Mouse (Mus musculus) cerebellum, postnatal 14 days (tissue): ENCODE measurements around the gene Cnpy3.

ENCODE experiments used
- DNase-seq, 2 experiments: peaks; one replicate each; pipeline ENCODE4 v3.0.0; 2021; ENCODE audit warnings: mixed read lengths in 2 of 2

Cnpy3 gene

DNA sequence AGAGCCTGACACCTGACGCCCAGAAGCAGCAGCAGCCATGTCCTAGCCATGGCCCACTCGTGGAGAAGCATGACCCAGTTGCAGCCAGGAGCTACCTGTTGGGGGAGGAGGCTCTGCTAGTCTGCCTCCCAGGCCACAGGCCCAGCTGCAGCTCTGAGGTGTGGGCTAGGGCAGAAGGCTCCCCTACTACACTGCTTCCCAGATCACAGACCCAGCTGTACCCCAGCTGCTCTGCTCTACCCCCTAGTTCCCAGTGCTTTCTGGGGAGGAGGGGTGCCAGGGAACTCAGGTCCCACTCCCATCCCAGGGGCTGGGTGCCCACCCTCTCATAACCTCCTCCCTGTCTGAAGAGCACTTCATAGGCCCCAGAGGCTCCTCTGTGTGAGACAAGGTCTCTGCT is 11.5 kb upstream of the Cnpy3 start, which contains the start of gene Ptcra:
Gene Ptcra, minus strand, starts transcription at position 169 of the 400 bp plus-strand sequence.
- no peak for DNase-seq

DNA sequence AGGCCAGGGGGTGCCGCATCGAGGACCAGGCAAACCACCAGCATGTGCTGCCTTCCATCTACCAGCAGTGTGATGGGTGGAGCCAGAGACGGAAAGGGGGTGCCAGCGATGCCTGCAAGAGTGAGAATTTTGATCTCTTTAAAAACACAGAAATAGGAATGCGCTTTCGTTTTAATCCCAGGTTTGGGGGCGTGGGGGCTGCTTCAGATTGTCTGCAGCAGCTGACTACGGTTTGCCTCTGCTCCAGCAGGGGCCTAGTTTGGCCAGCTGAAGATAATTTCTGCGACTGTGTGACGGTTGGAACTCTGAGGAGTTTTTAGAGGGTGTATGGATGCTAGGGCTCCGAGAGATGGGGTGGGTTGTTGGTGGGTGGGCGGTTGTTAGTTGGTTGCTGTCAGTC is 6.7 kb upstream of the Cnpy3 start:
- DNase-seq, result no peak

DNA sequence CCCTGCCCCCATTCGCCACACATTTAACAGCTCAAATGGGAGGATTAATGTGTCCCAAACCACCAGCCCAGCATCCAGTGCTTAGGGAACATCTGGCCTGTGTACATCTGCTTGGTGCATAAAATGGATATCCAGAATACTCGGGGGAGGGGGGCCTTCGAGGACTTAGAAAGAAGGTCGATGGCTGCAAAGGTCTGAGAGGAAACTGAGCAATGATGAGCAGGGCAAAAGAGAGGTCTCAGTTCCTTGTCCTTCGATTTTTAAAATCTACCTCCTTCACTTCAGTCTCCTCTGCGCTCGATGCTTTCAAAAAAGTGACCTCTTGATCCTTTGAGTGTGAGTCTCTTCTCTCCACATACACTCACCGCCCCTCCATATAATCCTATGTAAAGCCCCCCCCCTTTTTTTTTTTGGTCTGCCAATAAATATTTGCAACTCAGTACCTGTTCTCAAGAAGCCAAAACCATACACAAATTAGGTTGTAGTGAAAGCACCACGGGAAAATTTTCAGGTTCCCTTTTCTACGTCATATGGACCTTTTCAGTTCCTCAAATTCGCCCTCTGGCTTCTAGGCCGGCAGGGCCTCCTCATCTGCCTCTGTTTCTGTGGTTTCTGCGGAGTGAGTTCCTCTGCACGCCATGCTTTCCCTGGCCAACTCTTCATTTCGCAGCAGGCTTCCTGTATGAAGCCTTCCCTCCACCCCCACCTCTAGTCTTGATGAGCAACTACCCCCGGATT is 789 bp downstream of the Cnpy3 start:
- DNase-seq, result no peak

DNA sequence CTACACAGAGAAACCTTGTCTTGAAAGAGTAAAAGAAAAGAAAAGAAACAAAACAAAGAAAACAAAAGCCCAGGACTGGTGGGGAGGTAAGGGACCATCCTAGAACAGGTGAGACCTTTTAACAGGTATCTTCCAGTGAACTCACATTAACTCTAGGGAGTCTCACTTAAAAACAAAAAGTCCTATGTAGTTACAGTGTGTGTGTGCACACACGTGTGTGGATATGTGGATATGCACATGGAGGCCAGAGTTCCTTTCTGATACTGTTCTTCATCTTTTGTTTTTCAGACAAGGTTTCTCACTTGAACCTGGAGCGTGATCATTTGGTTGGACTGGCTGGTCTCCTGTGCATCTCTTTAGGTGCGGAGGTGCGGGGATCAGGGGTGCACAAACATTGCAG is 1.4 kb downstream of the Cnpy3 start:
- no peak for DNase-seq

DNA sequence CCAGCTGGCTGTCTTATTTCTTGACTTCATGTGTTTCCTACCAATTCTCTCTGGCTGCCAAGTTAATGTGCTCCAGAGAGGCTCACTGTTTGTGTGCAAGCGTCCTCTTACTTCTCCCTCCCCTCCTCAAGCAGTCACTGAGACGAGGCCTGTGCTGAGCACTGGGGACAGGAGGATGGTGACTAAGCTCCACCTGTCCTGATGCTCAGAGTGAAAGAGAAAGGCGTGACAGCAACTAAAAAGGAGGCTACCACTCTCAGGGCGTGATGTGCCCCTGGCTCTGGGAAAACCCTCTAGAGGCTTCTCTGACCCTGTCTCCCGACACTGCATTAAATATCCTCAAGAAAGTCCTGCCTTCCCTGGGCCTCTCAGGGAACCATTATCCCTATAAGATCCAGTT is 2.7 kb downstream of the Cnpy3 start:
- DNase-seq, result no peak

DNA sequence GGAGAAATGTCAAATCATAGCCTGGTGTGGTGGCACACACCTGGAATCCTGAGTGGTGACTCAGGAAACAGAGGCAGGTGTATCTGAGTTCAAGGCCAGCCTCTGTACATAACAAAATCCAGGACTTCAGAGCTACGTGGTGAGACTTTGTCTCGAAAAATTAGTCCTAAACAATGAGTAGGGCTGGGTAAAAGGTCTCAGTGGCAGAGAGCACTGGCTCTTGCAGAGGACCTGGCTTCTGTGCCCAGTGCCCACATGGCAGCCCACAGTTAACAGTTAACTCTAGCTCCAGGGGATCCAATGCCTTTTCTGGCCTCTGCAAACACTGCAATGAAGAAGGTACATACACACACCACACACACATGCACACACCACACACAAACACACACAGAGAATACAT is 4.2 kb downstream of the Cnpy3 start:
- no peak for DNase-seq

DNA sequence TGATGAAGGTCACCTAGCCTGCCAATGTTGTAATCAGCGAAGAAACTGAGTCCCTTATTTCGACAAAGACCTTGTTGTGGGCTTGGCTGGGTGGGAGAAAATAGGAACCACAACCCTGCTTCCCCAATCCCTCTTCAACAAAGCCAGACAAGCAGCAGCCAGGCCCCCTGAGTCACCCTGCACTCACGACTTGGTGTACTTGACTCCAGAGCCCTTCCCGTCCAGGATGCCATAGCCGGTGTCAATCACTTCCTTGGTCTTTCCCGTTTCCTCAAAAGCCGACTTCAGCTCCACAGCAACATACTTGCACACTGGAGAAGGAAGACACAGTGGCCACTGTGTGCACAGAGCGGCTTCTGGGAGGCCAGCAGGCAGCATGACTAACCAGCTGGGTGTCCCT is 4.8 kb downstream of the Cnpy3 start:
- no peak for DNase-seq

DNA sequence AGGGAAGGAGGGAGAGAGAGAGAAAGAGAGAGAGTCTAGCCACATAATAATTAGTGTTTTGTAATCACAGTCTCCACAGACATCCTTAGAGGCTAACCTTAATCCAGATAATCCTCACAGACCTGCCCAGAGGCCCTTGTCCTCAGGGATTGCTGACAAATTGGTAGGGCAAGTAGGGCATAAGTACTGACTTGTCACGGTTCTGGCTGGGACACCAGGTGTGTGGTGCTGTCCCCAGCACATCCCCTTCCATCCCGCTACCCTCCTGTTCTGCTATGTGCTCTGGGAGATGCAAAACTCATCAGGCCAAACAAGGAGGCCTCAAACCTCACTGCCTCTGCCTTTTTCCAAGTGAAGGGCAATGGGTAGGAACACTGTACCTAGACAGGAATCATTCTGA is 6.5 kb downstream of the Cnpy3 start:
- DNase-seq, result no peak

DNA sequence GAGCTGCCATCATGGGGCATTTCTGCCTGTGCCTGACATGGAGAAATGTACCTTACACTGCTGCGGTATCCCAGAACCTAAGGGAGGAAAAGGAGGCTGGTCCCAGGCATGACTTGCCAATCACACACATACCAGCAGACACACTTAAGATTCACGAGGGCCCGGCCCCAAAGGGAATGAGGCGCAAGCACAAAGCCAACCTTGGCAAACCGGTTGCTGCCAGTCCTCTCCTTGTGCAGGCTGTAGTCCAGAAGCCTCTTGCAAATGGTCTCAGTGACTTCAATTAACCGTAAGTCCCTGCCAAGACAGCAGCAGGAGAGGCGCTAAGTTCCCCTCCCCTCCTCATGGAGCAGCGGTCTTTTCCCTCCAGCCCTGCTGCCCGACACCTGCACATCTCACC is 9.0 kb downstream of the Cnpy3 start:
- DNase-seq, result no peak

DNA sequence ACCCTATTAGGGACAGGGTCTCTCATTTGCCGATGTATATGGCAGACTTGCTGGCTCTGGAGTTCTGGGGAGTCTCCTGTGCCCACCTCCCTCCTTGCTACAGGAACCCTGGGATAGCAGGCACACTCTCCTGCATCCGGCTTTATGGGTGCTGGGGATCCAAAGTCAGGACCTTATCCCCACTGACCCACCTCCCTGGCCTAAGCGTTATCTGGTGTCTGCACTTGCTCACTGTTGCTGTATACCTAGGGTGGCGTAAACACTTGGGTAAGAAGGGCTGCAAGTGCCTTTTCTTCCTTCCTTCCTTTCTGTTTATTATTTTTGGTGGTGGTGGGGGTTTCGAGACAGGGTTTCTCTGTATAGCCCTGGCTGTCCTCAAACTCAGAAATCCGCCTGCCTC is 10.7 kb downstream of the Cnpy3 start:
- DNase-seq, result no peak

DNA sequence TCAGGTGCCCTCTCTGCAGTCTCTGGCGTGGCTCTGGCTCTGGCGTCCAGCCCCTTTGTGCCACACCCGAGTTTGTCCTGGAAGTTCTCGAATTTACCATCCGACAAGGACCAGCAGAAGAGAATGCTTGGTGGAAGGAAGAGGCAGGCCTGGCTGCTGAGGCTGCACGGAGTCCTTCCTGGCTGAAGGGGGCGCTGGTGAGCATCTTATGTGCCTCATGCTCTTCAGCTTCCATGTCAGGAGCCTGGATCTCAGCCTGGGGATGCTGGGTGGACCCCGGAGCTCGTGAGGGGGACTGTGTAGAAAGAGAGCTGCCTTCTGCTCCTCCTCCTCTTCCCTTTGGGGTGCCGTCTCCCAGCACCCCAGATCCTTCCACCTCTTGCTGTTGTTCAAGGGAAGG is 15.9 kb downstream of the Cnpy3 start:
- DNase-seq, result peak; percentile 31 to 64

DNA sequence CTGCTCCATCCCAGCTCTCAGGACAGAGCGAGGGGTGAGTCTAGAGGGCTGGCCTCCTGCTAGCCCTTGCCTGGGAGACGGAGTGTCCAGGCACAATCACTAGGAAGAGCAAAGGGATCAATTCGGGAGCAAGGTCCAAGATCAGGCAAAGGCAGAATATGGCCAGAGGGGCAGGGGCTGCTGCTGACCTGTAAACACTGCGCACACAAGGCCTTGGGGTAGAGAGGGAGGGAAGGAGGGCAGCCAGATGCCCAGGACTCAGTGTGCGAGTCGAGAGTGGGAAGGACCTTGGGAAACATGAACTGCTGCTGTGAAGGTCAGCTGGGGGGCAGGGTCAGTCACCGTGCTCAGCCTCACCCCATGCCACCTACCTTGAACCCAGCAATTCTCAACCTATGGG is 16.7 kb downstream of the Cnpy3 start:
- DNase-seq, result no peak

DNA sequence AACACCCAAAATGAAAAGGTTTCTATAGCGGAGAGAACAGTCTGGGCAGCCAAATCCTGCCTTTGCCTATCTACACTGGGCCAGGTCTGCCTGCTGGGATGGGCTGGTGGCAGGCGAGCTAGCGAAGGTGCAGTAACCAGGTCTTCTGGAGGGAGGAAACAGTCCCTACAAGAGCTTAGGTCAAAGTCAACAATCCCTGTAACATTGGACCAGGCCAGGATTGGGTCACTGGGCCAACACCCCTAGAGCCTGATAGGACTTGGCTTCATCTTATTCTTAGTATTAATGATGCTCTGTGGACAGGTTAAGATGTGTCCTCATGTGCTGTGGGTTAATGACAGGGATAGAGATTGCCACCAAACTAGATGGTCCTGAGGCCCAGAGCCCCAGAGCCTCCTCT is 18.0 kb downstream of the Cnpy3 start:
- DNase-seq, result no peak

DNA sequence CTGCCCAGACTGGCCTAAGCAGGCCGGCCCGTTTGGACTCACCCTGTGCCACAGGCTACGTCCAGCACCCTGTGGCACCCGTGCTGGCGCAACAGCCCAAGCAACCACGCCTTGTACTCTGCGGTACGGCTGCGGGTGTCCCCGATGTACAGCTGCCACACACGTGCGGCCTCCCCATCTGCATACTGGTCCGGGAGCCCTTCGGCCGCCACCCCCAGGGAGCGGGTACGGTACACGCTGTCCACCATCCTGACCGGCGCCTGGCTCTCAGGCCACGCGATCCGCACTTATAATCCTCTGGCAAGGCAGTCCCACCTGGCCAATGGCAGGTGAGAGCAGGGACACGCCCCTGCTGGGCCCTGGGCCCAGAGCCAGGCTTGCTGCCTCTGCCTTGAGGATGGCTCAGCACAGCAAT is 23.1 kb downstream of the Cnpy3 start, which contains the start of gene Gnmt:
Gene Gnmt, minus strand, starts transcription at position 265 of the 415 bp plus-strand sequence.
- peak; percentile 92 to 93 for DNase-seq

DNA sequence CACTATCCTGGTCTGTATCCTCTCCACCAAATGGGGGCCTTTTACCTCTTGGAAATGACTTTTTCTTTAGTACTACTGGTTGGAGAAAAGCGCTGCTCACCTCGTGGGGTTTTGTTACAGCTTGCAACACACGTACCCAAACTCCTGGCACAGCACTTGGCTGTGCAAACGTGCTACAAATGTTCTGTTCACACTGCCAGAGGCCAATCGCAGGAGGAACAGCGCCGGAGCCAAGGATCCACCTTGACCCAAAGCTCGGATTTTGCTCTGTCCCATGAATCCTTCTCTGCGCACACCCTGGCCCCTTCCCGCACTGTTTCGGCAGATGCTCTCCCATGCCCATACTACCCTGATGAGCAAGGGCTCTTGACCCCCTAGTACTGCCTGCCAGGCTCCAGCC is 23.5 kb downstream of the Cnpy3 start:
- DNase-seq, result no peak

DNA sequence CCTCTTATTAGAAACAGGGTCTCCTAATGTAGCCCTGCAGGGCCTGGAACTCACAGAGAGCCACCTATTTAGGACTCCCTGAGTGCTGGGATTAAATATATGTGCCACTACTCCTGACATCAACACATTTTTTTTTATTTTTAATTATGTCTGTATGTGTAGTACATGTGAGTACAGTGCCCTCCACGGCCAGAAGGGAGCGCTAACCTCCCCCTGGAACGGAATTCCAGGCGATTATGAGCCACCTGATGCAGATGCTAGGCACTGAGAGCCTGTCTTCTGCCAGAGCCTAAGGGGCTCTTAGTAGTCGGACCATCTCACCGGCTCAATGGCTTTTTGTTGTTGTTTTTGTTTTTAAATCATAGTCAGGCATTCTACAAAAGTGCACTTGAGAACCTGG is 24.0 kb downstream of the Cnpy3 start:
- DNase-seq, result peak; percentile 51 to 80

DNA sequence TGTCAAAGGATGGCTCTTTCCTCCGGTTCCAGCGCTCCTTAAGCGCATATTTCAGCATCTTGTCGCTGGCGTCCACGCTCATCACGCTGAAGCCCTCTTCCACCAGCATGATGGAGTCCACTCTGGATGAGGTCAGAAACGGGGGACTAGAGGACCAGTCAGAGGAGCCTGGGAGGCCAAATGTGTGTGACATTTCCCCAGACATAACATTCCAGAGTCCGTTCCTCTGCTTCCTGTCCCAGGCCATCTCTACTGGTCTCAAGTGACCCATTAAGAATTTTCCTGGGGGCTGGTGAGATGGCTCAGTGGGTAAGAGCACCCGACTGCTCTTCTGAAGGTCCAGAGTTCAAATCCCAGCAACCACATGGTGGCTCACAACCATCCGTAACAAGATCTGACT is 24.7 kb downstream of the Cnpy3 start:
- no peak for DNase-seq

DNA sequence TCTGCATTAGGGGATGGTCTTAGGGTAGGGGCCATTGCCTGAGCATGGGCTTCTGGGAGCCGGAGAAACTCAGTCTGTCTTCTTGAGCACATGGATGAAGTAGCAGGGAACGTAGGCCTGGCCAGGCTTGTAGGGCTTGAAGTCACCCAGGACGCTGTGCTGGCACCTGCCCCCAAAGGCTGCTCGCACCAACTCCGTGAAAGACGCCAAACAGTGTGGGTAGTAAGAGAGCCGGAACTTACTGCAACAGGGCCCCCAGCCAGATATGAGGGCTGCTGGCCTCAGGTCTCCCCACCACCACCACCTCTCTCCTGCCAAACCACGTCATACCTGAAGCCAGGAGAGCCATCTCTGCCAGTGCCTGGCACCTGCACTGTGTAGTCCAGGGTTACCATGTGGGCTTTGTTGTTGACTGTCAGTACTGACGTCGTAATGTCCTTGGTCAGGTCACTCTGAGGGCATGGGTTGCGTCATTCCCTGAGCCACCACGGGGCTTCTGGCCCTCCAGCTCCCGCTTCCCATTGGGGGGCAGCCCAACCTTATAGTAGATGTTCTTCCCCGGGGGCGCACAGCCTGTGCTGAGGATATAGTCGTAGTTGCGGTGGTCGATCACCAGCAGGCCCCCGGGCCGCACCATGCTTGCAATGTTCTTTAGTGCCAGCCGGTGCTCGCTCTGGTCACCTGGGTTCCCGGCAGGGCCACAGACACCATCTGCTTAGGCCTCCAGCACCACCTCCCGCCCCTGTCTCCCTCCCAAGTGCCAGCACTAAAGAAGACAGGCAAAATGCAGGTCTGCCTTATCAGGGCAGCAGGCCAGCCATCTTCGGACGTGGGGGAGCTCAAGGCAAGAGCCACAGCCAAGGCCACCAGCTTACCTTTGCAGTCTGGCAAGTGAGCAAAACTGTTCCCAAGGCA is 26.0 kb downstream of the Cnpy3 start:
- peak; percentile 81 to 83 for DNase-seq

DNA sequence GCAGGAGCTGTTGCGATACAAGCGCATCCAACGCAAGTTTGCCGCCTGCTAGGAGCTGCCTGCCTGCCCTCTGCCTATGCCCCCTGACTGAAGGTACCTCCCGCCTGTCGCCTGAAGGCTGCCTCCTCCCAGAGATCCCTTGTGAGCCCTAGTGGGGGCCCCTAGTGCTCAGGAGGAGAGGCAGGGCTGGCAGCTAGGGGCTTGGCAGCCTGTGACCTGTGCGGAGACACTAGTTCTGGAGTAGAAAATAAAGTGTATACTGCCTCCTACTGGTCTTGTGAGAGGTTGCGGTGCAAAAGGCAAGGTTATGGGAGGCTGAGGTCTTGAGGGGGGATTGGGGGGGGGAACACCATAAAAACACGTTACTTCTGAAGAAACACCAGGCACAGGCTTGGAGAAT is 26.7 kb downstream of the Cnpy3 start:
- DNase-seq, result peak; percentile 56 to 74

DNA sequence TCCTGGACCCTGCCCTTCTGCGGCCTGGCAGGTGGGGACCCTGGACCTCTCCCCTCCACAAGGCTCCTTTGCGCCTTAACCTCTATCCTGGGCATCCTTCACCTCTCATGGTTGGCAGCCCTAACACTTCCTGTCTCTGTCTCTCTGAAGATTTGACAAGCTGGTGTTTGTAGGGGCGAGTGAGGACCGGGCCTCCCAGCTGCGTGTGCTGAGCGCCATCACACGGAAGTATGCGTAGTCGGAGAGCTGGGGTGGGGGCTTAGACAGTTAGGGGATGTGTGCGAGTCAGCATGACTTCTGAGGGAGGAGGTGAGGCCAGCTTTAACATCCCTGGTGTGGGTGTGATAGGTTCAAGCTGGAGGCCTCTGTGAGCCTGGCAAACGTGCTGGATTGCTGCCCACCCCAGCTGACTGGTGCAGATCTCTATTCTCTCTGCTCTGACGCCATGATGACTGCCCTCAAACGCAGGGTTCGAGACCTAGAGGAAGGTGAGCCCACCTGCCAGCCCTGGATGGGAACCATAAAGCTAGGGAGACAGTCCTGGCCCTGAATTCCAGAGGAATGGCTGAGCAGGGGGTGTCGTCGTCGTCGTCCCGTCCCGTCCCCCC is 27.4 kb downstream of the Cnpy3 start:
- peak; percentile 42 to 60 for DNase-seq

DNA sequence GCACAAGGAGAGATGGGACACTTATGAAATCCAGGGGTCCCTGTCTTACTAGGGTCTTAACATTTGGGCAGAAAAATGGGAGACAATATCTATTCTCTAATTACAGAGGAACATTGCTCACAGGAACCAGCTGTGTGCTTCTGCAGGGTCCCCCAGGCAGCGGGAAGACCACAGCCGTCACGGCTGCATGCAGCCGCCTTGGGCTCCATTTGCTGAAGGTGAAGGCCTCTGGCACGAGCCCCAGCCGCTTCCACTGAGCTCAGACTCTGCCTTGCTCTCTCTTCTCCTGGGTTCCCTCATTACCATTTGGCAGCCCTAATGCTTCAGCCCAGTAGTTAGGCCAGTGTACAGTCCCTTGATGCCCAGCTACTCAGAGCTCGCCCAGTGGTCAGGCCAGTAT is 30.9 kb downstream of the Cnpy3 start:
- no peak for DNase-seq

DNA sequence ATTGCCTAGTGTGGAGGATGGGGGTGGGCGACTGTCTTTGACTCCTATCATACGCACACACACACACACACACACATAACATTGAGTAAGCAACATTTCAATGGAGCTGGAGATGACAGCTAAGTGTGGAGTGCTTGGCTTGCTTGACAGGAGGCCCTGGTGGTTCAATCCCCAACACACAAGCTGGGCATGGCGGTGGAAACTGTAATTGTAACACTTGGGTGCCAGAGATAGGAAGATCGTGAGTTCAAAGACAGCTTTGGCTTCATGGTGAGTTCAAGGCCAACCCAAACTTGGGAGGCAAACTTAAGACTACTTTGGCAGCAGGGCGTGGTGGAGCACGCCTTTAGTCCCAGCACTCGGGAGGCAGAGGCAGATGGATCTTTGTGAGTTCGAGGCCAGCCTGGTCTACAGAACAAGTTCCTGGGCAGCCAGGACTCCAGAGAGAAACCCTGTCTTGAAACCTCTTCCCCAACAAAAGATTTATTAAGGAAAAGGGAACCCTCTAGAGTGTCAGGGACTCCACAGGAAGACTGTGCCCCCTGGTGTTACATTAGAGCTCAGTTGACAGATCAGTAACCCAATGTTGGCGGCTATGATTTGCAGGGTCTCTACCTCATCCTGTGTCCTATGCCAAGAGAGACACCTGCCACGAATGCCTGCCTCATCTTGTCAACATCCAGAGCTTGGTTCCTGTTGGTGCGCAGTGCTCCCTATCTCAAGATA is 37.1 kb downstream of the Cnpy3 start:
- DNase-seq, result peak; percentile 30 to 51

DNA sequence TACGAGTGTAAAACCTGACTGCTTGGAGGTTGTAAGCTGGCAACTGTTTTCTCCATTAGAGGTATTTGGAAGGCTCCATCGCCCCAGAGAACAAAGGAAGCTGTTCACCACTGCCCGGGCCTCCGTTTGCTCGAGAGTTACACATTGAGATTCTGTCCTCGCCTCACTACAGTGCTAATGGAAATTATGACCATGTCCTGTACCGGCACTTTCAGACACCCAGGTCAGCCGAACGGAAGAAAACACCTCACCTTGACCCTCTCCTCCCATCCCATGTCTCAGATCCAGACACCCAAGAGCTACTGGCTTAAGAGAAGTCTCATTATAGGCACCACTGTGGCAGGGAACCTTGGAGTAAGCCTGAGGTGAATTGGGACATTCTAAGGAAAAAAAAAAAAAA is 38.2 kb downstream of the Cnpy3 start:
- DNase-seq, result no peak
